In the genomic region with DNA sequence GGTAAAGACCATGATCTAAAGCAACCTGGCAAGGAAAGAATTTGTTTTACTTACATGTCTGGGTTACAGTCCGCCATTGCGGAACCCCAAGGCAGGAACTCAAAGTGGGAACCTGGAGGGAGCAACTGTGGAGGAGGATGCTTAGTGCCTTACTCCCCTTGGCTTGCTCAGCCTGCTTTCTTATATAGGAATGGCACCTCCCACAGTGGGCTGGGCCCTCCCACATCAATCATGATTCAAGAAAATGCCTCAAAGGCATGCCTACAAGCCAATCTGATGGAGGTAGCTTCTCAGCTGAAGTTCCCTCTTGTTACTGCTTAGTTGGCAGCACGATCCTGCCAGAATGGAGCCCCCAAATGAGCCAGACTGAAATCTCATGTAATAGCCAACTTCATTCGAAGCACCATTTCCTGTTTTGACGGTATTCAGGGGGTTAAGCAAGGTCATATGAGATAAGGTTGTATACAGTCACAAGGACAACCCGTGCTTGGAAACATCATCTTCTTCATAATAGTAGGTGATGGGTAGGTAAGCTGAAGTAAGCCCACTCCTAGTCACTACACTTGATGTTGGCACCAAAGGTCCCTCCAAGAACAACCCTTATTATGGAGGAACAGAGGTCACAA, we compare ENCODE assay signal across 28 mouse cellular contexts. TPM values are rescaled to one million over a fixed set of nuclear protein-coding genes. Genes with fewer than 3 reads are reported as not detected.
DNase-seq lines count a peak whose midpoint lies in the region; ATAC-seq lines count a peak whose summit lies in the region.
"Had no signal": no experiment of that assay in that cellular context is flagged by ENCODE, and none has a peak within 500 bp of the region (broad histone marks: within the 10 kb centered on the region; RNA-seq: fewer than 3 reads in every experiment).

No protein-coding gene starts in this region.

- DNase-seq in midbrain, embryonic 11.5 days (ENCODE audit: low spot score, missing footprints) = peak; percentile 61
- DNase-seq in midbrain, embryonic 10.5 days (ENCODE audit: low spot score) = no peak
- no peak for DNase-seq in hindbrain, embryonic 10.5 days (ENCODE audit: low spot score)
- no peak for DNase-seq in left cerebral cortex, postnatal 25 days (ENCODE audit: low spot score in 2 of 2)
- DNase-seq: adrenal gland, adult 8-10 months; adrenal gland, postnatal 25 days; cerebellum, adult 11-12 months; cerebellum, adult 8-10 months; cerebellum, postnatal 10 days; gastrocnemius, postnatal 25 days; heart, adult 2 months; heart, postnatal 10 days; heart, postnatal 36 days; kidney, adult 11 months had no signal

- intact Hi-C loops in left cerebral cortex, postnatal 25 days (cut with DNase I) = loop anchor here (10.0 kb wide), 1 partner anchor 1478 kb away; no protein-coding TSS in a partner anchor

- no peak for ATAC-seq in midbrain, embryonic 11.5 days (ENCODE audit: low FRiP score)
- peak; percentile 62 for ATAC-seq in activated CD4-positive, CD25-positive, alpha-beta regulatory T cell, adult 4 months
- peak; percentile 69 for ATAC-seq in inflammation-experienced regulatory T-cells, adult 6 months
- ATAC-seq in megakaryocyte-erythroid progenitor cell, adult 5-6 weeks (replicated peaks; ENCODE audit: low FRiP score, low TSS enrichment, poor library complexity, severe bottlenecking) = 0 out of 2 replicates have a peak, but pooled peaks have one; percentile 23
- ATAC-seq in heart, embryonic 11.5 days (replicated peaks; ENCODE audit: insufficient number of reproducible peaks, low FRiP score, low TSS enrichment) = no peak
- ATAC-seq: forebrain, embryonic 15.5 days; hindbrain, postnatal 0 days; intestine, embryonic 15.5 days had no signal

- H3K4me3 ChIP-seq in midbrain, embryonic 11.5 days (ENCODE audit: low read depth, low read length) = no peak overlapping the region
- H3K4me3 ChIP-seq in midbrain, embryonic 10.5 days = no peak overlapping the region
- no peak overlapping the region for H3K4me3 ChIP-seq in heart, embryonic 11.5 days (ENCODE audit: low read depth, low read length)
- no peak overlapping the region for H3K4me3 ChIP-seq in hindbrain, embryonic 10.5 days
- H3K4me3 ChIP-seq: embryonic facial prominence, embryonic 12.5 days; embryonic facial prominence, embryonic 15.5 days; erythroblast, embryonic 14.5 days; forebrain, embryonic 12.5 days; forebrain, embryonic 15.5 days; heart, adult 2 months; heart, embryonic 12.5 days; heart, embryonic 15.5 days; intestine, embryonic 15.5 days had no signal

- H3K36me3 ChIP-seq in midbrain, embryonic 11.5 days (ENCODE audit: control insufficient read depth, insufficient read depth, low read length) = no peaks in the 10 kb centered on the region
- H3K36me3 ChIP-seq in midbrain, embryonic 10.5 days = no peaks in the 10 kb centered on the region
- no peaks in the 10 kb centered on the region for H3K36me3 ChIP-seq in heart, embryonic 11.5 days (ENCODE audit: control insufficient read depth, insufficient read depth, low read length)
- H3K36me3 ChIP-seq in hindbrain, embryonic 10.5 days = no peaks in the 10 kb centered on the region
- H3K36me3 ChIP-seq: embryonic facial prominence, embryonic 12.5 days; embryonic facial prominence, embryonic 15.5 days; forebrain, embryonic 12.5 days; forebrain, embryonic 15.5 days; heart, embryonic 12.5 days; heart, embryonic 15.5 days; intestine, embryonic 15.5 days had no signal

- H3K27ac ChIP-seq in midbrain, embryonic 11.5 days (ENCODE audit: low read depth, low read length) = no peak overlapping the region
- H3K27ac ChIP-seq in midbrain, embryonic 10.5 days (replicated peaks) = no peak overlapping the region
- no peak overlapping the region for H3K27ac ChIP-seq in heart, embryonic 11.5 days (ENCODE audit: low read depth, low read length)
- no peak overlapping the region for H3K27ac ChIP-seq in hindbrain, embryonic 10.5 days
- H3K27ac ChIP-seq: embryonic facial prominence, embryonic 12.5 days; embryonic facial prominence, embryonic 15.5 days; forebrain, embryonic 12.5 days; forebrain, embryonic 15.5 days; heart, adult 2 months; heart, embryonic 15.5 days; hindbrain, embryonic 14.5 days; hindbrain, postnatal 0 days; intestine, embryonic 15.5 days had no signal

- no peaks in the 10 kb centered on the region for H3K27me3 ChIP-seq in midbrain, embryonic 11.5 days (ENCODE audit: control insufficient read depth, insufficient read depth, low read length)
- no peaks in the 10 kb centered on the region for H3K27me3 ChIP-seq in midbrain, embryonic 10.5 days (ENCODE audit: low read depth, poor library complexity, severe bottlenecking)
- H3K27me3 ChIP-seq in heart, embryonic 11.5 days (ENCODE audit: control insufficient read depth, insufficient read depth, low read length) = no peaks in the 10 kb centered on the region
- no peaks in the 10 kb centered on the region for H3K27me3 ChIP-seq in hindbrain, embryonic 10.5 days (ENCODE audit: insufficient read depth, poor library complexity, severe bottlenecking)
- H3K27me3 ChIP-seq: embryonic facial prominence, embryonic 12.5 days; embryonic facial prominence, embryonic 15.5 days; forebrain, embryonic 12.5 days; forebrain, embryonic 15.5 days; heart, embryonic 12.5 days; heart, embryonic 15.5 days; intestine, embryonic 15.5 days had no signal

- no peak overlapping the region for H3K9ac ChIP-seq in midbrain, embryonic 11.5 days (ENCODE audit: low read length)
- H3K9ac ChIP-seq in heart, embryonic 11.5 days (ENCODE audit: low read depth, low read length) = no peak overlapping the region
- H3K9ac ChIP-seq: embryonic facial prominence, embryonic 12.5 days; embryonic facial prominence, embryonic 15.5 days; forebrain, embryonic 12.5 days; forebrain, embryonic 15.5 days; heart, embryonic 12.5 days; heart, embryonic 15.5 days; hindbrain, embryonic 14.5 days; intestine, embryonic 15.5 days had no signal

- H3K4me1 ChIP-seq in midbrain, embryonic 11.5 days (ENCODE audit: control insufficient read depth, insufficient read depth, low read length) = no peaks in the 10 kb centered on the region
- H3K4me1 ChIP-seq in midbrain, embryonic 10.5 days = no peaks in the 10 kb centered on the region
- H3K4me1 ChIP-seq in heart, embryonic 11.5 days (ENCODE audit: control insufficient read depth, insufficient read depth, low read length) = no peaks in the 10 kb centered on the region
- H3K4me1 ChIP-seq in hindbrain, embryonic 10.5 days (replicated peaks) = no peaks in the 10 kb centered on the region
- H3K4me1 ChIP-seq: embryonic facial prominence, embryonic 12.5 days; embryonic facial prominence, embryonic 15.5 days; forebrain, embryonic 12.5 days; forebrain, embryonic 15.5 days; heart, embryonic 12.5 days; heart, embryonic 15.5 days; intestine, embryonic 15.5 days had no signal

- no peak overlapping the region for H3K4me2 ChIP-seq in midbrain, embryonic 11.5 days
- no peak overlapping the region for H3K4me2 ChIP-seq in heart, embryonic 11.5 days
- H3K4me2 ChIP-seq: embryonic facial prominence, embryonic 12.5 days; embryonic facial prominence, embryonic 15.5 days; forebrain, embryonic 12.5 days; forebrain, embryonic 15.5 days; heart, embryonic 12.5 days; heart, embryonic 15.5 days; hindbrain, embryonic 14.5 days; intestine, embryonic 15.5 days had no signal

- no peaks in the 10 kb centered on the region for H3K9me3 ChIP-seq in midbrain, embryonic 11.5 days (ENCODE audit: control insufficient read depth, low read length)
- H3K9me3 ChIP-seq in midbrain, embryonic 10.5 days (replicated peaks) = no peaks in the 10 kb centered on the region
- no peaks in the 10 kb centered on the region for H3K9me3 ChIP-seq in heart, embryonic 11.5 days (replicated peaks; ENCODE audit: control insufficient read depth, low read length)
- H3K9me3 ChIP-seq in hindbrain, embryonic 10.5 days = no peaks in the 10 kb centered on the region
- H3K9me3 ChIP-seq: embryonic facial prominence, embryonic 12.5 days; embryonic facial prominence, embryonic 15.5 days; forebrain, embryonic 12.5 days; forebrain, embryonic 15.5 days; heart, embryonic 12.5 days; heart, embryonic 15.5 days; intestine, embryonic 15.5 days had no signal

- 90% methylated on average over 6 of the region's 6 CpGs for WGBS in midbrain, embryonic 11.5 days
- 93% methylated on average over 6 of the region's 6 CpGs for WGBS in midbrain, embryonic 10.5 days
- WGBS in heart, embryonic 11.5 days (ENCODE audit: insufficient replicate concordance) = 74% methylated on average over 6 of the region's 6 CpGs
- WGBS in hindbrain, embryonic 10.5 days = 87% methylated on average over 6 of the region's 6 CpGs

RNA-seq across cellular contexts. Expression of a gene that starts 5.9 kb away (rescaled TPM):
- 22.7 and 24.0 TPM in 2 replicates for polyA plus RNA-seq in midbrain, embryonic 11.5 days (2014; fragmentation: Nextera tagmentation; extraction: Ambion mirVana)
- 22.9 and 23.6 TPM in 2 replicates for polyA plus RNA-seq in midbrain, embryonic 10.5 days (2016; fragmentation: Nextera tagmentation; extraction: Ambion mirVana)
- polyA plus RNA-seq in activated CD4-positive, CD25-positive, alpha-beta regulatory T cell, adult 4 months (2017; shearing (Covaris generic)) = 10 to 100 TPM; 11.5 to 15.7 TPM
- 10 to 100 TPM; 12.6 to 16.6 (median 14.3) TPM for polyA plus RNA-seq in inflammation-experienced regulatory T-cells, adult 6 months (2017; shearing (Covaris generic))
- total RNA-seq in megakaryocyte-erythroid progenitor cell, adult 5-6 weeks (2014; fragmentation: Nextera tagmentation) = 24.1 and 28.9 TPM in 2 replicates
- total RNA-seq in megakaryocyte-erythroid progenitor cell, adult 5-6 weeks (2017) = 26.1 and 31.2 TPM in 2 replicates
- polyA plus RNA-seq in heart, embryonic 11.5 days (2014; fragmentation: Nextera tagmentation; extraction: Ambion mirVana) = 13.4 and 15.6 TPM in 2 replicates
- polyA plus RNA-seq in hindbrain, embryonic 10.5 days (2016; fragmentation: Nextera tagmentation; extraction: Ambion mirVana) = 19.5 and 21.9 TPM in 2 replicates
- 10 to 100 TPM; 19.1 to 22.1 TPM for total RNA-seq in left cerebral cortex, postnatal 25 days (2021)

RNA-seq across cellular contexts. Expression of a gene that starts 25.5 kb away (rescaled TPM):
- polyA plus RNA-seq in midbrain, embryonic 11.5 days (2014; fragmentation: Nextera tagmentation; extraction: Ambion mirVana) = 11.5 and 12.1 TPM in 2 replicates
- polyA plus RNA-seq in midbrain, embryonic 10.5 days (2016; fragmentation: Nextera tagmentation; extraction: Ambion mirVana) = 13.9 and 16.5 TPM in 2 replicates
- 1 to 10 TPM; 2.1 to 2.9 TPM for polyA plus RNA-seq in activated CD4-positive, CD25-positive, alpha-beta regulatory T cell, adult 4 months (2017; shearing (Covaris generic))
- 1 to 10 TPM; 2.5 to 5.0 (median 2.9) TPM for polyA plus RNA-seq in inflammation-experienced regulatory T-cells, adult 6 months (2017; shearing (Covaris generic))
- 9.5 and 13.3 TPM in 2 replicates for total RNA-seq in megakaryocyte-erythroid progenitor cell, adult 5-6 weeks (2014; fragmentation: Nextera tagmentation)
- total RNA-seq in megakaryocyte-erythroid progenitor cell, adult 5-6 weeks (2017) = 18.2 and 27.8 TPM in 2 replicates
- 21.2 and 23.2 TPM in 2 replicates for polyA plus RNA-seq in heart, embryonic 11.5 days (2014; fragmentation: Nextera tagmentation; extraction: Ambion mirVana)
- polyA plus RNA-seq in hindbrain, embryonic 10.5 days (2016; fragmentation: Nextera tagmentation; extraction: Ambion mirVana) = 16.0 and 18.8 TPM in 2 replicates
- 10 to 100 TPM; 29.5 to 33.2 TPM for total RNA-seq in left cerebral cortex, postnatal 25 days (2021)

Comparison
In these comparisons a context has a peak if more than half of its experiments do, and no peak if none do; other contexts are left out.
1. ATAC-seq: peak in activated CD4-positive, CD25-positive, alpha-beta regulatory T cell, adult 4 months (single experiment), inflammation-experienced regulatory T-cells, adult 6 months (single experiment) and megakaryocyte-erythroid progenitor cell, adult 5-6 weeks (single experiment); none in midbrain, embryonic 11.5 days (single experiment) and heart, embryonic 11.5 days (single experiment).